Mouse (Mus musculus) lung, postnatal 4 days (tissue): Measurements from ENCODE around the gene Olfml1.
A peak's percentile ranks its signal among the peaks of the same experiment; 100 is the strongest.

ENCODE experiments used
- DNase-seq, 2 experiments: peaks; one replicate each; pipeline ENCODE4 v3.0.0; 2021

Olfml1 gene

GRCm38 (mm10) chr7:107595426-107595825 lies 28.2 kb downstream of the Olfml1 start:
- DNase-seq: no peak

GRCm38 (mm10) chr7:107596753-107597152 lies 29.5 kb downstream of the Olfml1 start:
- DNase-seq: no peak

DNA sequence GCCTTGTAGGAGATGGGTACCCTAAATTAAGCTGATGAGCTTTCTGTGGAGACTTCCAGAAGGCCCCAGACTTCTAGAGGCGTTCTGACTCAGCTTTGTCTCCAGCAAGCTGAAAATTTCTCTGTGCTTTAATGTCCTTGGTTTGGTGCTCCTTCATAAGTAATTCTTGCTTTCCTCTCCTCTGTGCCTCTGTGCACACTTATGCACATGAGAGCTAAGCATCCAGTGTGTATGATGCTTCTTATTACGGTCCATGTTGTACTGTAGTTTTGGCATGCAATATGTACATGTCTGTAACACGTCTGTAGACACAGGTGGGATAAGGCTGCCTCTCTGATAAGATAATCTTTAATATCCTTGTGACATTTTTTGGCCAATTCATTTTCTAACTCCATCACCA lies 30.7 kb downstream of the Olfml1 start:
- no peak for DNase-seq

DNA sequence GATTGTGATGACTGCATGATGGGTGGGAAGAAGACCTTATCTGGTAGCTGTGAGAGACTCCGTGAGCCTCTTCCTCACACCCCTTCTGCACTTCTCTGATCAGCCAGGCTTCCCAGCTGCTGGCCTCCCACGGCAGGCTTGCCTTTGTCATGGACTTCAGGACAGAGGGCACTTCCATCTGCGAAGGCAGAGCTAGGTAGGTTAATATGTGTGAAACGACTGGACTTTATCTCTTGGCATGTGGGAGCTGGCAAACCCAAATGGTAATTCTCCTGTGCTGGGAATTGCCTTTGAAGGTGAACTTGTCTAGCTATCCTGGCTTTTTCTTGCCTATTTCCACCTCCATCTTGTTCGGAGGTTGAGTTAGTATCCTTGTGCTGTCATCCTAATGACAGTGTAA lies 33.4 kb downstream of the Olfml1 start:
- no peak for DNase-seq

GRCm38 (mm10) chr7:107602505-107602904 lies 35.3 kb downstream of the Olfml1 start:
- DNase-seq: no peak

DNA sequence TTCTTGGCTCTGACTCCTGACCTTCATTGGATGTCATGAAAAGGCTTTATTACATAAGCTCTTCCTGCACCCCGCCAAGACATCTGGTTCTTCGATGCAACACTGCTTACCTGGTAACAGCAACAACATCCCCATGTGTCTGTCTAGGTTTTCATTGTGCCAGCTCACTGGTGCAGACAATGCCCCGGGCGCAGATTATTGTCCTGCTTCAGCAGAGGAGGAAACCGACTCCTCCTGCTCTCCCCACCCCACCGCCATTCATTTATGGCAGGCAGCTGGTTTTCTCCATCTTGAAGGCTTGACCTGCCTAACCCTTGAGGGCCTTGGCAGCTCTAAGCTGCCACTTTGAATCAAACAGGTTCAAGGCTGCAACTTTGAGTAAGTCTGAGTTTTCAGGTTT lies 35.7 kb downstream of the Olfml1 start:
- no peak for DNase-seq

- no peak for DNase-seq
Observed at GRCm38 (mm10) chr7:107607766-107608165, 40.5 kb downstream of the Olfml1 start.

DNA sequence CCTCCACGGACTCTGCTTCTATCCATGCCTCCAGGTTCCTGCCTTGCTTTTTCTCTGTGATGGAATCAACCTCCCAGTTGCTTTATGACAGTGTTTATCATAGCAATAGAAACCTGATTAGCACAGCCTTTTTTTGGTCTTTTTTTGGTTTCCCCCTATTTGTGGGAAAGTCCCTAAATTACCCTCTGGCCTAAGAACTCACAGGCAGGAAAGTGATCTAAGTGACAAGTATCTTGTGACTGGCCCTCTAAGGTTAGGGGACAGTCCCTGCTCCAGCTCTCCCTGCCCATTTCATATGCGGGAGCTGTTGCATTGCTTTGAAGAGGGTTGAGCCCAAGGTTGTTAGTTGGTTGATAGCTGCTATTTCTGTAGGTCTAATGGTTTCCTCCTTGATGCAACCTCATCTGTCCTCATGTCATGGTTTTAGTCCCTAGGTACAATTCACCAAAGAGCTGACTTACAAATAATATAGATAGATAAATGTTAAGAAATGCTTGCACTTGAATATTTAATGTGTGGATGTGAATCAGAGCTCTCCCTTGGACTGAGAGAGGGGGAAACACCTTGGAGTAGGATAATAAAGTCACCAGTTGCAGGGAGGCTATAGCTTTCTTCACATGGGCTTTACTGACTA lies 42.5 kb downstream of the Olfml1 start:
- DNase-seq: no peak

DNA sequence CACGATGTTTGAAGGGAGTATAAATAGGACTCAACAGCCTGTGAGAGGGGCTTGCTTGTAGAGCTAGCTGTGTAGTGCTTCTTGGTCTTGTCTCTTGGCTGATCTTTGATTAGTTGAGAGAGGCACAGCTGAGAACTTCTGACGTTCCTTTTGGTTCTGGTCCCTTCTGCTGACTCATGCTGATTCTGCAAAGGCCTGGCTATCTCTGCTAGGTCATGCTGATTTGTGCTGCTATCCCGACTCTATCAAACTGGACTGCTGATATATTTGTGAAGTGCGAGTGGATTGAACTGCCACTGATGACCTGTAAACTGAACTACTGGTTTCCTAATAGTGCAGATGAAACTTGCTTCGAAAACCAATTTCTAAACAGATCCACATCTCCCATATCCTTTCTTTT lies 43.6 kb downstream of the Olfml1 start:
- DNase-seq: no peak

GRCm38 (mm10) chr7:107618028-107618992 lies 51.1 kb downstream of the Olfml1 start:
- no peak for DNase-seq

GRCm38 (mm10) chr7:107619225-107619624 lies 52.0 kb downstream of the Olfml1 start:
- peak in 1 of 2 experiments; percentile 26 for DNase-seq

DNA sequence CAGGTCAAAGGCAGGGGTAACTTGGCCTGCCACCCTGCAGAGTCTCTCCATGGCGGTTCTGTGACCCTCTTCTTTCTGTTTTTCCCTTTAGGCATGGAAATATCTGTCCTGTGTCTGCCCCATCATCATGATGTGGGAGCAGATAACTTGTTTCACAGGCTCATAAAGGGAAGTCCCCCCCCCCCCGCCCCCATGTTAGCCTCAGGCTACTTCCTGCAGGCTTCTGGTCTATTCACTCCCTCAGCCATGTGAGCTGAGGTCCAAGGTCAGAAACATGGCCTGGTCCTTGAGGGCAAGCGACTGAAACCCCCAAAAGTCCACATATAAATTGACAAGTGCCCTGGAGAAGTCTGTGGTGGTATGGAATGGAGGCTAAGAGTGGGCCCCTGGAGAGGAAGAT lies 52.9 kb downstream of the Olfml1 start:
- no peak for DNase-seq

DNA sequence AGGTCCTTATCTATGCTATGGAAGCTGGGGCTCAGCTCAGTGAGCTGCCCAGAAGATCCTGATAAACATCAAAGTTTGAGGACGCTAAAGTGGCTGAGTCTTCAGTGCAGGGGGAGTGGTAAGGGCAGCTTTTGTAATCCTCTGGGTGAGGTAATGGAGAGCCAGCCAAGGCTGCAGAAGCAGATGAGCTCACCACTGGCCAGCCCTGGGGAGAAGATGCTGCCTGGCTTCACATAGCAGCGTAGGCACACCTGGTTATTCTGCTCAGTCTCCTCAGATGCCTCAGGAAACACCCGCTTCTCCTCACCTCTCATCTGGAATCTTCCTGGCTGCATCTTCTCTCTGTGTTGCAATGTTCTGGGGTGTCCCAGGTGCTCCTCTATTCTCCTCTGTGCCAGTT lies 57.2 kb downstream of the Olfml1 start:
- no peak for DNase-seq

DNA sequence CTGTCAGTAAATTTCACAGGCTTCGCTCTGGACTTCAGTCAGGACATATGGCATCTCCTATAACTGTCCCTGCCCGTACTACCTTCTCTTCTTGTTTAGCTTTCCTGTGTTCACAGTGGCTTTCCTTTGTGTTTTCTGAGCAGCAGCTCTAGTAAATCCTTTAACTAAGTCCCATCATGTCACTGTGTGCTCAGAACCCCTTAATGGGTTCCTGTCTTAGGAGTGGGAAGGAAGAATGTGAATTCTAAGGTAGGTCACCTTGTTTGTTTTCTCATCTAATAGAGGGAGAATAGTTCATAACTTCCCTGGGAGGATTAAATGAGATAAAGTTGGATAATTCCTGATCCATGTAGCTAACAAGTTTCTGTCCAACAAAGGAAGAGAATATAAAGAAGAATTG lies 57.8 kb downstream of the Olfml1 start, which contains the start of gene 5330417H12Rik:
Gene 5330417H12Rik (minus strand): TSS at position 101 of the 400 bp plus-strand sequence.
- no peak for DNase-seq

GRCm38 (mm10) chr7:107625781-107626180 lies 58.5 kb downstream of the Olfml1 start:
- no peak for DNase-seq

DNA sequence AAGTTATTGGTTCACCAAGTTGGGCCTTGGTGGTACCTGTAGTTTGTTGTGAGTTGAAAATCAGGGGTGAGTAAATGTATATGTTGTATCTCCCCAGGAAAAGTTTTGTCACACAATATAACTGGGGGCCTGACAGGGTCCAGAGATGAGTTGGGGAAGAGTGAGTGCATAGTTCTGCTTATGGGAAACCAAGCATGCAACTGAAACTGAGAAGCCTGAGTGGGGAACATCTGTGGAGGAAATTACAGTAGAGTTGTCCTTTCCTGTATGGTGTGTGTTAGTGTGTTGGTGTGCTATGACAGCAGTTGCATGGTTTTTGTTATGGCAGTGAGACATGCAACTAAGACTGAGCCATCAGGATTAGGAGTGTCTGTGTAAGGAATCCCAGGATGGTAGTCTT lies 61.1 kb downstream of the Olfml1 start:
- DNase-seq: no peak

DNA sequence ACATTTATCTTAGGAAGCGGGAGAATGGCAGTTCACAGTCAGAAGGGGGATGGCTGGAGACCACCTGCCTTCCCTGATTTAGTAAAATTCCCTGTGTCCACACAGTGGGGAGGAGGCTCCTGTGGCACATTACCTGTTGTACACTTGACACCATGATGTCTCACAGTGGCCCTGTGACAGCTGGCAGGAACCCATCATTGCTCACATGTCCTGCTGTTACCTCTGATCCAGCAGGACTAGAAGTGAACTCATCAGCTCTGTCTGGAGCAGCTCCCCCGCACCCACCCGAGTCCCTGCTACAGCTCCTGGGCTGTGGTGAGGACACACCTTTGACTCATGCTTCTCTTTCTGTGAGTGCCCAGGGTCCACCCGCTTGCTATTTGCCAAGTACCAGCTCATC lies 66.0 kb downstream of the Olfml1 start:
- DNase-seq: no peak

DNA sequence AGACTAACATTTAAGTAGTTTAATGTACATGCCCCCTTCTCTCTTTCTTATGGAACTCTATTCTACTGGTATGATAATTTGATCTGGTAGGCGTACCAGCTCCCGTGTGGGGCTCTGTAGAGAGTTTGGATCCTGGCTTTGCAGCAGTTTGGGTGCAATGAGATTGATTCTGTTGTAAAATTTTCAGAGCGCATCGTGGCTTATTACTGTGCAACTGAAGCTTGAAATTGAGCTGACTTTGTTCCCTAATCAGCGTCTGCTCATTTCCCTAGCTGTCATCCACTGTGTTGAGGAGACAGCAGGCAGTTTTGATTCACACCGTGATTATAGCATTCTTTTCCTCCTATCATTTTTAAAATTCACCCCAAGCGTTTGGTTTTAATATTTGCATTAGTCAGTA lies 70.2 kb downstream of the Olfml1 start:
- DNase-seq: no peak

DNA sequence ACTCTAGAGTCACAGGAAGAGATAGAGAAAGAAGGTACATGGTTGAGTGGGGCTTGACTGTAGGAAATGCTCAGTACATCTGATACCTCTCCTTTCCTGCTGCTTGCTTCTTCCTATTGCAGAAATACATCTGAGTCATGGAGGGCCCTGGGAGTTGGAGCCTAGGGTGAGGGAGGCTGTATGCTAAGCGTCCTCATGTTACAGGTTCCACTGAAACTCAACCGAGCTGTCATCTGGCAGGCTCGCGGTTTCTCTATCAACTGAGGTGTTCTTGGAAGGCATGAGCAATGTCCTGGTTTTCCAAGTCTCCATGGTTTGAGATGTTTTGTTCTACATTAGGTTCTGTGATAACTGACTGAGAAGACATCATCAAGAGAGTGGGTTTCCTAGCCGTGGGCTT lies 70.8 kb downstream of the Olfml1 start:
- DNase-seq: no peak
